Mouse (Mus musculus): Measurements from ENCODE around the gene Slc35e4.

Slc35e4 gene

DNA sequence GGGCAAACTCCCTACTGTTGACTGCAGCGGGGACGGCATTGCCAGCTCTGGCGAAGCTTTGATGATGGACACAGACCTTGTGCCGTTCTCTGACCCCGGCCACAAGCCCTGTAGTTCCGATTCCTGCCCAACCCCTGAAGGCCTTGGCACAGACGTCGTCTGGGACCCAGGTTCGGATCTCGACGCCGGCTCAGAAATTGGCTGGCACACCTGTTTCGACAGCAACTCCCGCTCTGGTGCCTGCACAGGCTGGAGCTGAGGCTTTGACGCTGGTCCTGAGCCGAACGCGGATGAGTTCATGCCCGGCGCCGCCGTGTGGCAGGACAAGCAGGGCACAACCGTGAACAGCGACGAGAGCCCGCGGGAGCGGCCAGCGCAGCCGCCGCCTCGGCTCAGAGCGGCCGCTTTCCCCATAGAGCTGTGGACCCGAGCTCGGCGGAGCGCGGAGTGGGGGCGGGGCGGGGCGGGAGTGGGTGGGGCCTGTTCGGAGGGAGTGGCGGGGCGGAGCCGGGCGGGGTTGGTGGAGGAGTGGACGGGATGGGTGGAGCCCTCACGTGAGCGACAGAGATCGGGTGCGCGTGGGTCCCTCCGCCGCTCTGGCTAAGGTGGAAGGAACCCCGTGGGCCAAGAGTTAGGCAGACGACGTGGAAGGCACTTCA lies 50.9 kb downstream of the Slc35e4 start, which contains the start of gene Osbp2:
Osbp2 (minus strand) TSS at position 450 of the 659 bp plus-strand sequence.
- peak; percentile 55 for DNase-seq (ENCODE audit: low spot score)

DNA sequence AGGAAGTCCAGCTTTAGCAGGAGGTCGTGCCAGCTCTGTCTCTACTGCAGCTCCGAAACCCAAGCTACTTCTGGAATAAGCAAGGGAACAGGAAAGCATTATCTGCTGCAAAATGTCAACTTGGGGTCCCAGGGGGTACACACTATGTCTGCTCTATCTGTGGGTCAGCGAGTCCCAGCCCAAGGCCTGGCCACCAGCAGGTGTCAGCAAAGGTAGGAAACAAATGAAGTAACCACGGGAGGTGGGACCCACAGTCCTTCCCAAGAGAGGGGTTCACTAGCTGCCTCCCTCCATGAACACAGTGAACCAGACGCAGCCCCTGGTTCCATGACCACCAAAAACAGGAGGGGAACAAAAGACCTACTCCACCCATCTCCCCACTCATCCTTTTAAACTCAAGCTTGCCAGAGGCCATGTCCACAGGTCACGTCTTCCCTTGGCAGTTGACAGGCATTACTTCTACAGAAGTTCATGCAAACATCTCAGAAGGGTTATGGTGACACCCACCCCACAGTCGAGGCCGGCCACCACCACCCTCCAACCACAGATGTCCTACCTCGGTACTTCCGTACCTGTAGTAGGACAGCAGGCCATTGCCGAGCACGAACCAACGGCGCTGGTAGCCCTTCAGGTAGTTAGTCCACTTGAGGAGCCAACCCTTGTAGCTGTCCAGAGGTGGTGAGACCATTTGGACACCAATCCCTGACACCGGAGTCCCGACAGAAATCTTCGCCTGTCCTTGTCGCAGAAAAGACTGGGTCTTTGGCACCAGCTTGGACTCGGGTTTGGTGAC lies 51.6 kb downstream of the Slc35e4 start:
- no peak for DNase-seq (ENCODE audit: low spot score)

DNA sequence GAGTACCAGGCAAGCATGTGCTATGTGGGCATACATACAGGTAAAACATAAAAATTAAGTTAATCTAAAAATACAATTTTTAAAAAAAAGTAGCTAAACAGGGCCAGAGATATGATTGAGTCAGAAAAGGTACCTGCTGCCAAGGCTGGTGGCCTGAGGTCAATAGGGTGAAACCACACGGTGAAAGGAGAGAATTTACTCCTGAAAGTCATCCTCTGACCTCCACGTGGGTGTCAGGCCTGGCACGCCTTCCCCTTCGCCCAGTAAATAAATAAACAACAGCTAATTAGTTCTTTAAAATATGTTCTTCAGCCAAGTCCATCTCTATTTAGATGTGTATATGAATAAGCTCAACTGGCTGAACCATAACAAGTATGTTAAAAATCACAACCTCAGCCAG lies 54.1 kb downstream of the Slc35e4 start:
- DNase-seq (ENCODE audit: low spot score) = no peak

DNA sequence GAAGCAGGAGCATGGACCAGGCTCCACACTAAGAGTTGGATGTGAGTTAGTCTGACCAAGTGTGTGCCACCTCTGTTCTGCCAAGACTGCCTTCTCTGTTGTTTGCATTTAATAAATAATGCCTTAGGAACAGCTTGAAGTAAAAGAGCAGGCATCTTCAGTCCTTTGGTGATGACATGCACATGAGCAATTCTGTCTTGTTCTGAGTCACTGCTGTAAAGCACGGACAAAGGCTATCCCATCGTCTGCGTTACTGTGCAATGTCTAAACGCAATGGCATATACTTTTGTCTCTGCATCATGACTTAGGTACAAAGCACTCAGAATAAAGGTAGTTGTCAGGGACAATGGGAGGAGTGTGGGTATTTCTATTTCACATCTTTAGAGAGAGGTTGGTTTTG lies 54.7 kb downstream of the Slc35e4 start:
- DNase-seq (ENCODE audit: low spot score) = no peak

DNA sequence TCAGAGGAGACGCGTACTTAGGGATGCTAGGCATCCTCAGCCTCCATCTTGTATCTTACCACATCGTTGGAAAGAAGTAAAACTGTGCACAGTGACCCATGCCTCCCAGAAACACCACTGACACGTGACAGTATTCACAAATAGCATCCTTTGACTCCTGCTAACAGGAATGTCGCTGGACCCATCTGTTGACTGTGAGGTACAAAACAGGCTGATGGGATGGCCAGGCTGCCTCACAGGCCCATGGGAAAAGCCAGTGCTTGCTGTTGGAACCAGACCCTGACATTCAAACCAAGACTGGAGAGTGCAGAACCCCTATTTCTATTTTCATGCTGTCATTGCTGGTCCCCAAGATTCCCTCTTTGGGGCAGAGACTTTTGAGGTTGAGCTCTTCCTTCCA lies 56.6 kb downstream of the Slc35e4 start:
- no peak for DNase-seq (ENCODE audit: low spot score)

Data from left cerebral cortex, adult 11 months (tissue).